Mouse (Mus musculus): ENCODE results near the gene Gm45062.

Gene Gm45062

GRCm38 (mm10) chr6:8259004-8259666 is at the start of gene Gm45062, which contains the start of the genes Rpa3 and Umad1:
Gm45062 (plus strand) TSS chr6:8259450.
Rpa3 (minus strand) TSS chr6:8259173.
Umad1 (plus strand) TSS chr6:8259288.
- peak; percentile 97 to 99 for DNase-seq

DNA sequence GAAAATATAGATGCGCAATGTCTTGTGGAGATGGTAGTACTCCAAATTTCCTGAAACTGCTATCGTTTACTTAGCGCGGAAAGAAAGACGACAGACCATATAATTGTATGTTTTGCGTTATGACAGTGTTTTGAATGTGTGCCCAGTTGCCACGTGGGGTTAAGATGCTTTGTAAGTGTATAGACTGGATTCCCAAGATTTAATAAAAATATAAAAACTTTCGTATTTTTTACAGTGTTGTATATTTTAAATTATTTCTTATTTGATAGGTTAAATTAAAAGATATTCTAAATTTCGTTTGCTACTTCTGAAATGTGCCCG is 49.4 kb upstream of the Gm45062 start:
- no peak for DNase-seq

DNA sequence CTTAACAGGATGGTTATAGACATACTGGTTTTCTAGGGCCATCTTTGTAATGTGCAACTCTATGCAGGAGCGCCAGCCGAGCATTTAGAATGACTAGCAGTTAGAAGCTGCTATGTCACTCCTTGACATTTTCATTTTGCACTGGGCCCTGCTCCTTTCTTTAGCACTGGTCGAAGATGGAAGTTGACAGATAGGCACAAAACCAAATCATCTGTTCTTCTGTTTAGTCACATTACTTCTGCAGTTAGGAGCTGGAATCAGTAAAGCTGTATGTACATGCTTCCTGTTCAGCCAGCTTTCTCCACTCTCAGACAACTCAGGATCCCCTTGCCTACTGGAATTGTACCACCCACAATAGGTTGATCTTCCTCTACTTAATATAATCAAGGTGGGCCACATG is 48.6 kb upstream of the Gm45062 start:
- DNase-seq, result no peak

DNA sequence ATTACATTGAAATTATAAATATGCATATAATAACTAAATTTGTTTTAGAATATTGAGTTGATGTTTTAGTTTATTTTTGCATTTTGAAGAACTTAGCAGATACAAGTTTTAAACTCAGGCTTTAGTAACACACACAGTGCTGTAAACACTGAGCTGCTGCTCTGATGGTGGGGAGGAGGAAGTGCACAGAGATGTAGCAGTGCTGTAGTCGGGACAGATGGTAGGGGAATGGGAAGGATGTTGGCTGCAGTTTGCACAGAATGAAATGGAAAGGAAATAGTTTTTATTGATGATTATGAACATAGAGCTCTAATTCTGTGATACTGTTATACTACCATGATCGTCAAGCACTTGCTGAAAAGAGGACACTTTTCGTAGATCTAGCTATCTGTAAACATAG is 32.2 kb upstream of the Gm45062 start:
- no peak for DNase-seq

DNA sequence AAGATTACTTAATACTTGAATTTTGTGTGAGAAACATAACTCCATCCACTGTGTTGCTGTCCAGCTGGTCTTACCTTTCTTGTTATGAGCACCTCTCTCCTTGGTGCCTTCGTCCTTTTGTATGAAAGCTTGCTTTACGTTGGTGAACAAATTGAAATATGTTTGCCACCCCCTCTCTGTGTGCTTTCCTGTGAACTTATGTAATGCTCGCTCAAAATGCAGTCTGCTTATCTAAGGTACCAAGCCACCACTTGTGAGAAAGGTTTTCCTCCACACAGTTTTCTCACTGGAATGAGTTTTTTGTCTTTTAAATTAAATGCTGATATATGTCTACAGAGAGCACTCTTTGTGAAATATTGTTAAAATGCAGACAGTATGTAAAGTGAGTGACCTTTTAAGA is 30.7 kb upstream of the Gm45062 start:
- no peak for DNase-seq

GRCm38 (mm10) chr6:8258316-8258715 is 934 bp upstream of the Gm45062 start:
- no peak for DNase-seq

- DNase-seq, result no peak
Observed at GRCm38 (mm10) chr6:8259667-8260044, 406 bp downstream of the Gm45062 start.

- DNase-seq, result peak in 1 of 2 experiments; percentile 35
Observed at GRCm38 (mm10) chr6:8271047-8271446, 11.8 kb downstream of the Gm45062 start.

DNA sequence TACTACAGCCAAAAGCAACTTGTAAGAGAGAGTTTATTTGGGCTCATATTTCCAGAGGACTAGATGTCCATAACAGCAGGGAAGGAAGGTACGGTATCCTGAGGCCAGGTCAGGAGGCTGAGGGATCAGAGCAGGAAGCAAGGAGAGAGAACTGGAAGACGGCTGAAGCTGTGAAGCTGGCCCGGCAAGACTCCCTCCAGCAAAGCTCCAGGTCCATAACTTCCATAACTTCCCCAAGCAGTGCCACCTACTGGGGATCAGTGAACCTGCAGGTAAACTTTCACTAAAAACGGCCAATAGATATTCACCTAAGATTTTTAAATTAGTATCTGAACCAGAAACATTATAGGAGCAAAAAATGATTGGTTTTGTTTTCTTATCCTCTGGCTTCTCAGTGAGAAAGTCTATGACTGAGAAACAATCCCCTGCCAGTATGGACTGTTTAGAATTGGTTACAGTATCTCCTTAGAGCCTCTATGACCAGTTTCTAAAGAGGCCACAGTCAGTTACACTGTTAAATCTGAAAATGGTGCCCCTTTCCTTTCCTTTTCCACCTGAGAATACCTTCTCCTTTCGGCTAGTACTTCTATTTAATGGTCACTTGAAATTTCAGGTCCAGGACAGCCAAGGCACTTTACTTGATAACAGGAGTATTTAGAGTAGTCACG is 15.3 kb downstream of the Gm45062 start:
- peak; percentile 58 to 67 for DNase-seq

- DNase-seq, result peak; percentile 57 to 80
Observed at GRCm38 (mm10) chr6:8275098-8275497, 15.8 kb downstream of the Gm45062 start.

DNA sequence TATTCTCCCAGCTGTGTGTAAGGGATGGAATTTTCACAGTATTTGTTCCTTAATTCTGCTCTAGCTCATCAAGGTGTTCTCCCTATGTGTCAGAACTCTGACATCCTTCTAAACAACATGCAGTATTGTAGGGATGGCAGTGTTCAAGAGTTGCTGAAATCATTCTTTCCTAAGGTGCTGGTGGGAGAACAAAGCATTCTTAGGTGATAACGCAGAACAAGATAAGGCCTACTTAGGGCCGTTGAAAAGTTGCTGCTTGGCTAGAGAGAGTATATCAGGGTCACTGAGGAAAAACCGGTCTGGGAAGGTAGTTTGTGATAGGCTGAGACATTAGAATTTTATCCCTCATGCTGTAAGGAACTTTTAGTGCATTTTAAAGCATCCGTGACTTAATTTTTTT is 17.2 kb downstream of the Gm45062 start:
- no peak for DNase-seq

- DNase-seq, result no peak
Observed at GRCm38 (mm10) chr6:8278426-8279002, 19.3 kb downstream of the Gm45062 start.

DNA sequence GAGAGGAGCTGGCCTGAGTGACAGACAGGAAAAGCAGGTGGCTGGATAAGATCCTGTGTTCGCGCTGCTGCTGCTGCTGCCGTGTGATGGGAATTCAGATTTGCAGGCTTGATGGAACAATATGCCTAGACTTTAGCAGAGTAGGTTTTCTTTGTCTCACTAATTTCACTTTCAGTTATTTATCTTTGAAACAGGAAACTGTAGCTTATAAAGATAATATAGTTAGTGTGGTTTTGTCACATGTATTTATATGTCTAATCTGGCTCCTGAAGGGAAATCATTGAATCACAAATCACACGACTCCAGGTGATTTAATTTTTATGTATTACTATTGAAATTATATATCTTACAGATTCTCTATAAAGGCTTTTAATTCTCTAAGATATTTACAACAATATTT is 24.0 kb downstream of the Gm45062 start:
- no peak for DNase-seq

DNA sequence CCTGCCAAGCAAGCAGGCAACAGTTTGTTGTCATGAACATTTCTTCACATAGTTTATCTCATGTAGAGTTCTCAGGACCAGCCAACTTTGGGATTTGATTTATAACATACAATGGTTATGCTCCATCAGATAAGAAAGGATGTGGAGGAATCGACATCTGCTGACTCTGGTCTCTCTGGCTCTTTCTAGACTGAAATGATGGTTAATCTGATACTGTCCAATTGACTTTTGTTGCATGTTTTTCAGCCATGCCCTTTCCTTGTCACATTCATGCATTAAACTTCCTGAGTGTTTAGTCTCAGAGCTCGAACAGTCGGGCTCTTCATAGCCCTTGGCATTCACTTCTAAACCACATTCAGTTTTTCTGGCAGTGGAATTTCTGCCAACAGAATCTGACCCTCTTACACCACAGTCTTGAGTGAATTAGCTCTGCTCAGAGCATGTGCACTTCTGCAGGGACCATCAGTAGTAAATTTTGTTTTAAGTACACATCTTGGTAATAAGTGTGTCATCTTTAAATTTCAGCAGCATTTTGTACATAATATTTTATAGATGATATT is 26.2 kb downstream of the Gm45062 start:
- DNase-seq, result no peak

DNA sequence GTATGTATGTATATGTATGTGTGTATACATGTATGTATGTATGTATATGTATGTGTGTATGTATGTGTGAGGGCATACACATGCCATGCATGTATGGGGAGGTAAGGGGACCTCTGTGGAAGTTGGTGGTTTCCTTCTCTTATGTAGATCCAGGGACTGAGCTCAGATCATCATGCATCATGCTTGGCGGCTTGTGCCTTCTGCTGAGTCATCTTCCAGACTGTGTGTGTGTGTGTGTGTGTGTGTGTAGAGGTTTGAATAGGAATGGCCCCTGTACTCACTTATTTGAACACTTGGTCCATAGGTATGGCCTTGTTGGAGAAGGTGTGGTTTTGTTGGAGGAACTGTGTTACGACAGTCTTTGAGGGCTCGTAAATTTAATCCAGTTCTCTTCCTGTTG is 26.9 kb downstream of the Gm45062 start:
- no peak for DNase-seq

GRCm38 (mm10) chr6:8288755-8289580 is 29.7 kb downstream of the Gm45062 start:
- no peak for DNase-seq

DNA sequence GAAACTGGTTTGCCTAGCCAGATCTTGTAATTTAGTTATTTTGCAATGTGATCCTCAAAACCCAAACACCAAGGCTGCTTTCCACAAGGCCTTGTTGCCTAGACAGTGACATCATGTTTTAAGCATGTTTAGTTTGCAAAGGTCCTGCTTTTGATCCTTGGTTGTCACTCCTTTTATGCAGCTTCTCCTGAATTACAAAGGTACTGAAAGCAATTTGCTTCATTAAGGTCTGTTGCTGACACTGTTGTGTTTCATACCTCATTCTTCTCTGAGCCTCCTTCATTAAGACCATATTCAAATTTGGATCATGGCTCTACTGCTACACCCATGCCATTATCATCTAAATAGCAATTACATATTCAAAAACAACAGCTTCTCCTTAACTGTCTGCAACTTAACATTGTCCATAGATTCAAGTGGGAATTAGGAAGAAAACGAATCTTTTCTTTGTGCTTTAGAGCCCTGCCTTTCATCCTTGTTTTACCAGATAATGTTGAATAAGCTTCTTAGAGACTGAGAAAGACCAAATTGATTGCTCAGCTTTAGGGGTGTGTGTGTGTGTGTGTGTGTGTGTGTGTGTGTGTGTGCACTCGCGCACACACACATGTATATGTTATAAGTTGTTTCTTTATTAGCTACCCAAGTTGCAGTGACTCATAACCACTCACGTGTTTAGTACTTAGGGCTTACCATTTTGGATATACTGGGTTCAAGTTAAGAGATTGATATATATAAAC is 35.0 kb downstream of the Gm45062 start:
- no peak for DNase-seq

DNA sequence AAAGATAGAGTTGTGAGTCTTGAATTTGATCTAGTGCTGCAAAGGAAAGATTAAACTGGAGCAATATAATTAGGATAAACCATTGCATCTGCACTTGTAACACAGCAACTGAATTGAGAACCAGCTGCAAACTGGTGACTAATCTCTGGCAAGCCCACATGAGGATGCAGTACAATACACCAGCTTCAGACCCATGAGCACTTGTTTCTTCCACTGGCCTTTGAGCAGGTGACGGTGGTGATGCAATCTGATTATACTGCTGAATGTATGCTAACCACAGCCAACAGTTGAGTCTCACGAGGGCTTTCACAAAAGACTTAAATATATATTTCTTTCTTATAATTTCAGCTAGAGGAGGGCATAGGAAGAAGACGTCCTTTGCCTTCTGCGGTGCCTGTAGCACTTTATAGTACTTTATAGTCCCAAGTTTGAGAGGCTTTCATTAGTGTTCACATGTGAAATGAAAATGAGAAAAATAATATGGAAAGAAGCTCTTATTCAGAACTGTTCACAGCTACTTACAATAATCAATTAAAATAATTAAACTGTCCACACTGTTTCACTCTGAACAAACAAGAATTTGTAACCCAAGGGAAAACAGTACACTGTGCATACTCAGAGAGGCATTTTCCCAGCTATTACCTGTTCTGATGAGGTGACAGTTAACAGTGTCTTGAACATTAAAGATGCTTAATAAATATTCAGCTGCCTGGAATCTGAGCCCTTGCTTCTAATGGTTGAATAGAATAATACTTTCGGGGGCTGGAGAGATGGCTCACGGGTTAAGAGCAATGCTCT is 40.0 kb downstream of the Gm45062 start:
- DNase-seq, result no peak

DNA sequence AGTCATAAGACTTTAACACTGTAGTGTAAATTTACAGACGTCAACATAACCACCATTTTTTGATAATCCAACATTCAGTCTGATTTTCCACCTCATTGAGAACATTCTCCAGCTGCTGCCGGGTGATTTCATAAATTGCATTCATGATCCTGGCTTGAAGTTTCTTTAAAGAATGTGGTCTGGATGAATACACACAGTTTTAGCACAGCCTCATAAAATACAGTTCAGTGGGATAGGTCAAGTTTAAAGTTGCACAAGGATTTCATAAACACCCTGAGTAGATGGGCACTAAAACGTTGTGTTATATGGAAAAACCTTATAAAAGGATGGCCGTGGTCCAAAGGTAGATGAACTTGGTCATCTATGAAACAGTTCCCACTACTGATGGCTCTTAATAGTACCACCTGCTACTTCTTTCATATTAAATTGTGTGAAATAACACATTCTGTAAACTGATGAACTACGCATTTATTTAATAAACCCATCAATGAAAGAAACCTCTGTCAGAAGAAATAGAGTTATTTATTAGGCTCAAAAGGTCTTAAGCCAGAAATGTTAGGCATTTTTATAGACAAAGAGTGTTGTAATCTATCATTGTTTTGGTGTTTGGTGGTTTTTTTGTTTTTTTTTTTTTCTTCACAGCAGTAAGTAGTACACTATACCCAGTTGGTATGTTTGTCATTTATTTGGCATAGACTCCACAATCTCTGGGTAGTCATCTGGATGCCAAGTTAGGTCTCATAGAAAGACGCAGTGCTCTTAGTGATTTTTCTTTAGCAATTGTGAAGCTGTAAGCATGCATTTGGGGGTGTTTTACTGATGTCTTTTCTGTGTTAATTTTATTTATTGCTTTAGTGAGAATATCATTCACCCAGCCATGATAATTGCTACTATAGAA is 48.9 kb downstream of the Gm45062 start:
- no peak for DNase-seq

DNA sequence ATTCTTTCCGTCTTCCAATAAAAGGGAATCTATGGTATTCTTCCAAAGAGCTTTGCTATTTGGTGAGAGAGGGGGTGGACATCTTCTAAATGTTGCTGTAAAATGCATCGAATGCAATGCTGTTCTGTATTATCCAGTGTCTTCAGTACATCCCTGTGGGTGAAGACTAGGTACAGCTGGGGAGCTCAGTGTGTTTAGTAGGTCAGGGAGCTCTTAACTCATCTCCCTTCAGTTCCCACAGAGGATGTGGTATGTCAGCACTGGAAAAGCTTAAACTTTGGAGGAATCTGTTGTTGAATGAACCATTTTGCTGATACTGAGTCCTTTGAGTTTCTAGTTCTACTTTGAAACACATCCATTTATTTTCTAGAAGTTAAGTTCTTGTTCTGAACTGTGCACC is 53.3 kb downstream of the Gm45062 start:
- no peak for DNase-seq

GRCm38 (mm10) chr6:8316201-8316600 is 57.0 kb downstream of the Gm45062 start:
- no peak for DNase-seq

Data from kidney, postnatal 25 days (tissue).